Mouse (Mus musculus) adrenal gland, adult 8-10 months (tissue): Measurements from ENCODE around the gene Clca3a1. TPM values are rescaled to one million over a fixed set of nuclear protein-coding genes. Genes with fewer than 3 reads are reported as not detected.

Experiments
- DNase-seq: peaks from one replicate; pipeline ENCODE4 v3.0.0; 2022
- total RNA-seq, 4 experiments: library from RNA; stranded (reverse); gene quantifications; 2 replicates each; pipeline ENCODE4 v1.2.4; 2022

The Clca3a1 gene
- total RNA-seq, 4 experiments from 2014 or later: 0.89 to 3.4 (median 2.2) TPM

- DNase-seq: no peak
These were observed 81.0 kb downstream of the Clca3a1 start for GRCm38 (mm10) chr3:144679701-144680159.

Other genes starting within 250 kb of the Clca3a1 start
- gene Hs2st1, start 190.8 kb downstream of the Clca3a1 start, total RNA-seq: 10 to 100 TPM; 14.7 to 23.9 (median 17.6) TPM
- 100 to 1,000 TPM; 329 to 408 (median 334) TPM for gene Selenof, start 190.7 kb downstream of the Clca3a1 start, total RNA-seq
- 100 to 1,000 TPM in 3 of 4 experiments, 10 to 100 TPM in 1; 82.1 to 133 (median 115) TPM for gene Sh3glb1, start 40.6 kb downstream of the Clca3a1 start, total RNA-seq
- not detected for gene Clca3a2, start 58.5 kb upstream of the Clca3a1 start, total RNA-seq
- gene Clca3b, start 88.4 kb upstream of the Clca3a1 start, total RNA-seq: not detected
- not detected for gene Clca4b, start 171.6 kb upstream of the Clca3a1 start, total RNA-seq
- not detected for gene Clca4a, start 214.1 kb upstream of the Clca3a1 start, total RNA-seq